Mouse (Mus musculus): ENCODE data around the gene Rrm2. TPM values are rescaled to one million over a fixed set of nuclear protein-coding genes. Genes with fewer than 3 reads are reported as not detected.
A peak's percentile ranks its signal among the peaks of the same experiment; 100 is the strongest.

Rrm2 gene
- polyA plus RNA-seq (2012; rRNA removed): 3.5 and 5.9 TPM in 2 replicates

DNA sequence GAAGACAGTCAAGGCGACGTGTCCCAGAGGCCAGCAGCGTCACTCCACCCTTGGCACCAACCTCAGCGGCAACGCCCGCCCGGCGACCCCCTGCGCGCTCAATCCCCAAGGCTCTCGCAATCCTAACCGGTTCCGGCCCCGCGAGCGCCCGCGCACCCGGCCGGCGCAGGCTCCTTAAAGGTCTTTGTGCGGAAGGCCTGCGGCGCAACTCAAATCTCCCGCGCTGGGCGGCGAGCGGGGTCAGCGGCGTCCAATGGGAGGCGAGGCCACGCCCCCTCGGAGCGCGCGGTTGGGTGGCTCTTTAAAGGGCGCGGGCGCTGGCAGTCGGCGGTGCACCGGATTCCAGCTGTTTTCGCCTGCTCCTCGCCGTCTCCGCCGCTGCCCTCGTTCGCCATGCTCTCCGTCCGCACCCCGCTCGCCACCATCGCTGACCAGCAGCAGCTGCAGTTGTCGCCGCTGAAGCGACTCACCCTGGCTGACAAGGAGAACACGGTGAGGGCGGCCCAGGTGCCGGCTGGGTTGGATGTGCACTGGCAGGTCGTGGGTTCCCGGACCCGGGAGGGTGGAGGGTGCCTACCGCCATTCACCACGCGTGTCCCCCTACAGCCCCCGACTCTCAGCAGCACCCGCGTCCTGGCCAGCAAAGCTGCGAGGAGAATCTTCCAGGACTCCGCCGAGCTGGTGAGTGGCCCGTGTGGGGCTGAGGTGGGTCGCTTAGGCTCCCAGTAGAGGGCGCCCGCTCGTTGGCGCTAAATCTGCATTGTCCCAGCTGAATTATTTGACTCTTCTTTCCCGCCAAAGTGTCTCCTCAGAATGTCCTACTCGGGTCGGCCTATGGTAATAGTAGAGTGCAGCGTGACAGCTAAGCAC lies at the start of gene Rrm2:
Rrm2 (plus strand) TSS at position 288 of the 870 bp plus-strand sequence.
- peak; percentile 25; the same call in 1 of the 2 replicates for TF ChIP-seq POLR2A (IDR thresholded peaks at IDR 0.05; ENCODE audit: low read depth, low read length)
- TF ChIP-seq CTCF (IDR thresholded peaks at IDR 0.05; ENCODE audit: extremely low read depth, insufficient read length, insufficient replicate concordance, low read depth, low read length): peak; percentile 86
- H3K27ac ChIP-seq (ENCODE audit: insufficient read depth, low read depth, low read length): no peak within 1 kb of the TSS
- no peaks in the 10 kb centered on the region for H3K27me3 ChIP-seq (ENCODE audit: control insufficient read depth, insufficient read depth, low read length)
- peak within 1 kb of the TSS; percentile 83 for H3K4me3 ChIP-seq (ENCODE audit: low read depth, low read length)
- peaks cover 10% of the 10 kb centered on the region for H3K4me1 ChIP-seq (ENCODE audit: control insufficient read depth, insufficient read depth, insufficient read length, low read length)
- H3K36me3 ChIP-seq (ENCODE audit: control insufficient read depth, insufficient read depth, low read length): peaks cover 4% of the 10 kb centered on the region; the same call in 1 of the 2 replicates
- WGBS: under 1% methylated on average over 83 of the region's 83 CpGs

DNA sequence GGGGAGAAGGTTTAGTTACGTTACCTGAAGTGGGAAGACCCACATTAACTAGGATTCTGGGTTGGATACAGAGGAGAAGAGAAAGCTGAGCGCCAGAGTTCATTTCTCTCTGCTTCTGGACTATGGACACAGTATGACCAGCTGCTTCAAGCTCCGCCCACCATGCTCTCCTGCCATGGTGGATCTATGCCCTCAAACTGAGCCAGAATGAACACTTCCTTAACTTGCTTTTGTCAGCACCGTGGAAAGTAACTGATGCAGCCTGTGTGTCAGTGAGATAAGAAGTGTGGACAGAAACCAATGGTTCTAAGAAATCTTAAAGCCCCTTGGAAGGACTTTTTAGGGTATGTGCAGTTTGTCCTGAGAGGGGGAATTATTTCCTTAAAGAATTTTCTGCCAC lies 49.0 kb upstream of the Rrm2 start:
- TF ChIP-seq POLR2A (IDR thresholded peaks at IDR 0.05; ENCODE audit: low read depth, low read length): no peak
- TF ChIP-seq CTCF (IDR thresholded peaks at IDR 0.05; ENCODE audit: extremely low read depth, insufficient read length, insufficient replicate concordance, low read depth, low read length): no peak
- Histone ChIP-seq H3K4me3 (ENCODE audit: low read depth, low read length) (no peak overlapping the region), H3K27me3 (ENCODE audit: control insufficient read depth, insufficient read depth, low read length) (no peaks in the 10 kb centered on the region), H3K27ac (ENCODE audit: insufficient read depth, low read depth, low read length) (no peak overlapping the region), H3K36me3 (ENCODE audit: control insufficient read depth, insufficient read depth, low read length) (peaks cover 14% of the 10 kb centered on the region), H3K4me1 (ENCODE audit: control insufficient read depth, insufficient read depth, insufficient read length, low read length) (no peaks in the 10 kb centered on the region)
- WGBS: 58% methylated on average over 4 of the region's 4 CpGs

DNA sequence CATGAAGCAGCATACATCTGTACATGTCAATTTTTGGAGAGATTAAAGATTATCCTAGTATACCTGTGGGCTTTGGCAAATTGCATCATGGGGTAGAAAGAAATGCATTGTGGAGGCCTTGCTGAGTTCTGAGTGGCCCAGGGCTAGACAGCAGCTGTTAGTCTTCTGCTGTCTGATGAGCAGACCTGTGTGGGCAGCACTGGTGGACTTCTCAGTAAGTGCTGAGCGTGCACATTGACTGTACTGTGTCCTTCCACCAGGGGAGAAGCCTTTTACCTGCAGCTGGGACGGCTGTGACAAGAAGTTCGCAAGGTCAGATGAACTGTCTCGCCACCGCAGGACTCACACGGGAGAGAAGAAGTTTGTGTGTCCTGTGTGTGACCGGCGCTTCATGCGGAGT lies 48.1 kb upstream of the Rrm2 start:
- Histone ChIP-seq H3K4me1 (ENCODE audit: control insufficient read depth, insufficient read depth, insufficient read length, low read length) (no peaks in the 10 kb centered on the region), H3K36me3 (ENCODE audit: control insufficient read depth, insufficient read depth, low read length) (peaks cover 14% of the 10 kb centered on the region), H3K4me3 (ENCODE audit: low read depth, low read length) (no peak overlapping the region), H3K27ac (ENCODE audit: insufficient read depth, low read depth, low read length) (no peak overlapping the region), H3K27me3 (ENCODE audit: control insufficient read depth, insufficient read depth, low read length) (no peaks in the 10 kb centered on the region)
- WGBS: 92% methylated on average over 9 of the region's 9 CpGs
- TF ChIP-seq POLR2A (IDR thresholded peaks at IDR 0.05; ENCODE audit: low read depth, low read length): no peak
- TF ChIP-seq CTCF (IDR thresholded peaks at IDR 0.05; ENCODE audit: extremely low read depth, insufficient read length, insufficient replicate concordance, low read depth, low read length): no peak

- no peak for TF ChIP-seq POLR2A (IDR thresholded peaks at IDR 0.05; ENCODE audit: low read depth, low read length)
- no peak for TF ChIP-seq CTCF (IDR thresholded peaks at IDR 0.05; ENCODE audit: extremely low read depth, insufficient read length, insufficient replicate concordance, low read depth, low read length)
- Histone ChIP-seq H3K27ac (ENCODE audit: insufficient read depth, low read depth, low read length) (no peak overlapping the region), H3K4me3 (ENCODE audit: low read depth, low read length) (no peak overlapping the region), H3K27me3 (ENCODE audit: control insufficient read depth, insufficient read depth, low read length) (no peaks in the 10 kb centered on the region), H3K36me3 (ENCODE audit: control insufficient read depth, insufficient read depth, low read length) (peaks cover 10% of the 10 kb centered on the region), H3K4me1 (ENCODE audit: control insufficient read depth, insufficient read depth, insufficient read length, low read length) (no peaks in the 10 kb centered on the region)
- WGBS: 55% methylated on average over 4 of the region's 4 CpGs
Observed at GRCm38 (mm10) chr12:24661100-24661499, 46.9 kb upstream of the Rrm2 start.

- WGBS: 82% methylated on average over 5 of the region's 5 CpGs
- no peak for TF ChIP-seq POLR2A (IDR thresholded peaks at IDR 0.05; ENCODE audit: low read depth, low read length)
- TF ChIP-seq CTCF (IDR thresholded peaks at IDR 0.05; ENCODE audit: extremely low read depth, insufficient read length, insufficient replicate concordance, low read depth, low read length): no peak
- H3K27me3 ChIP-seq (ENCODE audit: control insufficient read depth, insufficient read depth, low read length): no peaks in the 10 kb centered on the region
- H3K4me3 ChIP-seq (ENCODE audit: low read depth, low read length): no peak overlapping the region
- H3K27ac ChIP-seq (ENCODE audit: insufficient read depth, low read depth, low read length): no peak overlapping the region
- H3K36me3 ChIP-seq (ENCODE audit: control insufficient read depth, insufficient read depth, low read length): peaks cover 9% of the 10 kb centered on the region
- no peaks in the 10 kb centered on the region for H3K4me1 ChIP-seq (ENCODE audit: control insufficient read depth, insufficient read depth, insufficient read length, low read length)
Observed at GRCm38 (mm10) chr12:24662131-24662530, 45.9 kb upstream of the Rrm2 start.

GRCm38 (mm10) chr12:24680096-24680491 lies 27.9 kb upstream of the Rrm2 start:
- Histone ChIP-seq H3K36me3 (ENCODE audit: control insufficient read depth, insufficient read depth, low read length) (no peaks in the 10 kb centered on the region), H3K27me3 (ENCODE audit: control insufficient read depth, insufficient read depth, low read length) (peaks cover 25% of the 10 kb centered on the region), H3K4me3 (ENCODE audit: low read depth, low read length) (peak overlapping the region; percentile 66), H3K27ac (ENCODE audit: insufficient read depth, low read depth, low read length) (peak overlapping the region; percentile 89), H3K4me1 (ENCODE audit: control insufficient read depth, insufficient read depth, insufficient read length, low read length) (peaks cover 6% of the 10 kb centered on the region; the same call in 1 of the 2 replicates)
- TF ChIP-seq POLR2A (IDR thresholded peaks at IDR 0.05; ENCODE audit: low read depth, low read length): no peak
- TF ChIP-seq CTCF (IDR thresholded peaks at IDR 0.05; ENCODE audit: extremely low read depth, insufficient read length, insufficient replicate concordance, low read depth, low read length): no peak
- 64% methylated on average over 9 of the region's 9 CpGs for WGBS

Data from small intestine, adult 2 months (tissue).